Mouse (Mus musculus): ENCODE measurements at regions not wholly inside any gene's neighbourhood (a gene's known extent, or its start where the extent isn't known, plus 50 kb on each side); places are given as distances from the start of the nearest gene placed in this dataset.

DNA sequence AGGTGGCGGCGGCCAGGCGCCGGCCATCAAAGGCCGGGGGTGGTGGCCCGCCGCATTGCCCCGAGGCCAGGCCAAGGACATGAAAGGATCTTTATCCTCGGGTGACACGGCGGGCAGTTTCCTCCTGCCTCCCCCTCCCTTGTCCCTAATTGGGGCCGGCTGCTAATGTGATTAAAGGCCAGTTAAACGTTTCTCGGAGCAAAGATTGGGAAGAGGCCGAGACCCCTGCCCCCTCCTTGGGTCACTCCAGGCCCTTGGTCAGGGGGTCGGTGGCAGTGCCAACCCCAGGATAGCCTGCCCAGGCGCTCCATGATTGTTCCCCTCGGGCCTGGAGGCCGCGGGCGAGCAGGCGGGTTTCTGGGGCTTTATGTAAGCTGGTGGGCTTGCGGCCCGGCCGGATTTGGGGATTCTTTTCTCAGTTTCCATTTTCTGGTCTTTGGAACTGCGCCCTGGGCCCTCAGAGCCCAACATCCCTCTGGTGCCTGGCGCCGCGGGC, 90.7 kb upstream of the Dio3 start:
- DNase-seq = no peak

- DNase-seq = no peak
Measured at GRCm38 (mm10) chr12:110188641-110189328, 90.1 kb upstream of the Dio3 start.

DNA sequence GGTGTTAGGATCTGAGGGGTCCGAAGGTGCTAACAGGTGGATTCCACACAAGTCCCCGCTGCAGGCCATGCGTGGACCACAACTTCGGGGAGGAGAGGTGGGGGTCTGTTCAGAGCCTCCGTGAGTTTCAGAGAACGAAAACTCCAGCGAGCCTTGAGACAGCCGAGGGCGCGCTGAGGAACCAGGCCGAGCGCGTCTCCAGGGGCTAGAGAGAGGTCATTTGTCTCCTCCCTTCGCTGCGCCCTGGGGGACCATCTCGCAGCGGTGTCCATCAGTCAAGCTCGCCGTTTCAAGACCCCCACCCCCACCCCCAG, 89.6 kb upstream of the Dio3 start:
- DNase-seq = no peak

GRCm38 (mm10) chr12:110192186-110192585, 86.7 kb upstream of the Dio3 start:
- no peak for DNase-seq

- no peak for DNase-seq
Measured at GRCm38 (mm10) chr12:110197366-110197765, 81.5 kb upstream of the Dio3 start.

- DNase-seq = no peak
Measured at GRCm38 (mm10) chr12:110200471-110200870, 78.4 kb upstream of the Dio3 start.

- no peak for DNase-seq
Measured at GRCm38 (mm10) chr12:110200887-110201286, 78.0 kb upstream of the Dio3 start.

DNA sequence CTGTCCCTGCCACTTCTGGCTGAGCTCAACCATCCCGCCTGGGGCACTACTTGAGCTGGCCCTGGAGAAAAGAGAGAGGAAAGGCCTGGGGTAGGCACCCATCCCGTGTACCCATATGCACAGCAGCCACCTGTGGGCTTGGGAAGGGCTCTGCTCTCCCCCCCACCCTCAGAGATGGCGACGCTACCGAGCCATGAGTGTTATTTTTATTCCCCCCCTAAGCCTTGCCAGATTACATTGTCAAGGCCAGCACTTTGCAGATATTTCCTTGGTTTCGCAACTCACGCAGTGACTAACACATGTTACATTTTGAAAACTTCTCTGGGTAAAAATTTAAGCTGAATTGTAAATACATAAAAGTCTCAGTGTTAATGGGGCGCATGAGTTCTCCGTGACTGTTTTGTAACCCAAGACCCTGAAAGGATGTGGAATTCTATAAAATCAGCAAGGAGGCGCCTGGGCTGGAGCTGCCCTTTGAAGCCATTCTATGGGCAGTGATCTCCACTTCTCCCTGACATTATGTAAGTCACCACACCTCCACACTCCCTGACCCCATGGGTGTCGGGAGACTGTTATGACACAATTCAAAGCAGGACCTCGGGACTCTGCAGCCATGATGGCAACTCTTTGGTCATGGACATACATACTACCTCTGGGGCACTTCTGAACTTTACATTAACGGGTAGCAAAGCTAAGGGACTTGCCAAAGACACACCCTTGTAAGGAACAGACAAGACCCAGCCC, 75.4 kb upstream of the Dio3 start:
- no peak for DNase-seq

- no peak for DNase-seq
Measured at GRCm38 (mm10) chr12:110204246-110204989, 74.5 kb upstream of the Dio3 start.

DNA sequence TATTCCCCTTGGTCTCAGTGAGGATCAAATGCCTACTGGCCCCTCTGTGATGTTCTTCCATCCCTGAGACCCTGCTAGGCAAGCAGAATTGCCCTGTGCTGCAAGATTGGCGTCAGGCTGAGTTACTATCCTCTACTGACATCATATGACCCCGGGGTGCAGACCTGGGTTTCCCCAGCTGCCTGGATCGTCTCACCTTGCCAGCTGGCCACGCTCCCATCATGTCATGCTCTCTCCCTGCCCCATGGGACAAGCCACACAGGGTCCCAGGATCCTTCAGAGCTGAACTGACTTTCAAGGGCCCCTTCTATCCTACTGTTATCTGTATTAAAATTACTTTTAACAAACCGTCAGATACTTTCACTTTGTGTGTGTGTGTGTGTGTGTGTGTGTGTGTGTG, 72.6 kb upstream of the Dio3 start:
- DNase-seq = no peak

GRCm38 (mm10) chr12:110206812-110207211, 72.1 kb upstream of the Dio3 start:
- DNase-seq = no peak

DNA sequence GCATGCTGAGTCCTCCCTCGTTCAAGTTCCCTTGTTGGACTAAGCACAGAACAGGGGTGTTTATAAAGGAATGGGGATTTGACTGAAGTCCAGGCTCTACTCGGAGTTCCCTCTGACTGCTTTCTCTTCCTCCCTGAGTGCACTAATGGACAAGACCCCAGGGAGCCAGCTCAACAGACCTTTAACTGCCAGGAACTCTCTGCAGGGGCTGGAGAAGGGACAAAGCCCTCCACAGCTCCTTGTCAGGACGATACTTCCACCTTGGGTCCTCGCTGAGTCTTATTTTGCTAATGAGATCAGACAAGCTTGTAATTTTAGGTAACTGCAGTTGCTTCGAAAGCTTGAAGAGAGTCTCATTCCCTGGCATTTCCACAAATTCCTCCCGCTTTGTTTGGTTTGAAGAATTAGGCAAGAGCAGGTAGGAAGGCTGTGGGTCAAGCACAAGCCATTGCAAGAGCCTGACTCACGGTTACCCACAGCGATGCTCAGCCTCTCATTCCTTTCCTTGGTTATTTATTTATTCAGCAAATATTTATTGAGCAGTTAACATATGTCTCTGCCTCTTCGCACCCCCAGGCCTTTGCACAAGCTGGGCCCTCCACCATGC, 71.5 kb upstream of the Dio3 start:
- no peak for DNase-seq

- DNase-seq = no peak
Measured at GRCm38 (mm10) chr12:110212716-110213115, 66.2 kb upstream of the Dio3 start.

- DNase-seq = no peak
Measured at GRCm38 (mm10) chr12:110214833-110215232, 64.0 kb upstream of the Dio3 start.

DNA sequence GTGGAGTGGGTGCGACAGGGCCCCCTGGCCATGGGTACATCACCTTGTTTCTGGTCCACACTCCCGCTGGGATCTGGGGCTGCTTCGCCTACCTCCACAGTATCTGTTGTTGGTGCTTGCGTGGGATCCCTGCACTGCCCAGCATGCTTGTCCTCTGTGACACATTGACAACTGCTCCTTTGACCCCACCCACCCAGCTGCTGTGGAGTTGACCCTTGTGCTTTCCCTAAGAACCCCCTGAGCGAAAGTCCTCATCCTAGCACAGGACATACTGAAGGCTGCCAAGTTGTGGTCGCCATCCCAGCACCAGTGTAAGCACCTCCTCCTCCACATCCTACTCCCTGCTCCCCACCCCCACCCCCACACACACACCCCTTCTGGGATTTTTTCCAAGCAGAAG, 63.6 kb upstream of the Dio3 start:
- no peak for DNase-seq

GRCm38 (mm10) chr12:110219750-110220149, 59.1 kb upstream of the Dio3 start:
- DNase-seq = no peak

DNA sequence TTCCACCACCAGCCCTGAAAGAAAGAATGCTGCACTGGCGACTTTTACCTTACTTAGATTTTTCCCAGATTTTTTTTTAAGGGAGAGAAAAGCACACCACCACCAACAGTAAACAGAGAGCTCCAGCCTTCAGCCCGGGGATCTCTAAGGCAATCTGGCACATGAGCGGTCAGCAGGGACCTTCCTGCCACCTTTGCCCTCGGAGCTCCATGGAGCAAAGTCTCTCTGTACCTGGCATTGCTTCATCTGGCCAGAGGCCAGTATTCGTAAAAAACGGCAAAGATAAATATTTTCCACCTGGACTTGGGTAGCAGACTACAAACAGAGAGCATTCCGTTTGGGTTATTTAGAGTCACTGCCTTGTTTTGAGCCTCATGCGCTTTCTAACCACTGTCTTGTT, 58.4 kb upstream of the Dio3 start:
- DNase-seq = no peak

- no peak for DNase-seq
Measured at GRCm38 (mm10) chr12:110221184-110221583, 57.7 kb upstream of the Dio3 start.

- DNase-seq = no peak
Measured at GRCm38 (mm10) chr12:110221679-110222078, 57.2 kb upstream of the Dio3 start.

- DNase-seq = no peak
Measured at GRCm38 (mm10) chr12:110224250-110224649, 54.6 kb upstream of the Dio3 start.

GRCm38 (mm10) chr12:110228011-110228411, 50.9 kb upstream of the Dio3 start:
- DNase-seq = no peak

All from thymus, postnatal 14 days (tissue).